Mouse (Mus musculus): ENCODE data around the gene Epdr1.

GRCm38 (mm10) chr13:19622573-19623227 is 3.0 kb upstream of the Epdr1 start, which contains the start of gene Sfrp4:
- no peak for TF ChIP-seq EP300 (IDR thresholded peaks at IDR 0.05; ENCODE audit: low read depth)
- peak; percentile 54 for TF ChIP-seq CTCF (IDR thresholded peaks at IDR 0.05; ENCODE audit: low read depth)

All from liver, embryonic 14.5 days (tissue).